Mouse (Mus musculus) right cerebral cortex, postnatal 25 days (tissue): Measurements from ENCODE around the gene Galnt6.
A peak's percentile ranks its signal among the peaks of the same experiment; 100 is the strongest.
"Not testable (repeated sequence)": the region's sequence is repeated elsewhere in the genome, so short reads cannot be mapped to it uniquely, and the experiment has no call there.

Source experiments
- DNase-seq: peaks from one replicate; pipeline ENCODE4 v3.0.0; 2022

Galnt6 gene

DNA sequence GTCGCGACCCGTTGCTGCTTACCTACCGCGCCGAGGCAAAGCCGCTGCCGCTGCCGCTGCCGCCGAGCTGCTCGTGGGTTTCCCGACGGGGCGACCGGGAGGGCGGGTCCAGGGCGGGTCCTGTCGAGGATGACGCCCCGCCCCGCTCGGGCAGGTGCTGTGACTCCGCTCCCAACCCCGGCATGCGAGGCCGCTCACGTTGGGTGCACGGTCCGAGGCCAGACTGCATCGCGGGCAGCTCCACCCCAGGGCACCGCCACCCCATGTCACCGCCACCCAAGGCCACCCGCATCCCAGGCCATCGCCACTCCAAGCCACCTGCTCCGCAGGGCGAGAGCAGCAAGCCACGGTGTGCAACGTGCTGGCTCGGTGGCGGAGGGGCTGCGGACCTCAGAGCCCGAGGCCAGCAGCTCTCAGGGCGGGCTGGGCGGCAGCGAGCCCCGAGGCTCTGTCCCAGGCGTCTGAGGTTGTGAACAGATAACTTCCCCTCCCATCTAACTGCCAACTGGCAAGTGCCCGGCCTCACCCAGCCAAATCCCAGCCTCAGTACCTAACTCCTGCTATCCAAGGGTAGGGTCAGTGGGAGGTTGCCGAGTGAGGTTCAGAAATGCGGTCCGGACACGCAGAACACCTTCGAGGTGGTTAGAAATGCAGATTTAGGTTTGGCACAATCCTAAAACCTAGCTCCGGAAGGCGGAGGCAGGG is at the start of gene Galnt6:
TSS of gene Galnt6 (minus strand) at position 96 of the 705 bp plus-strand sequence.
- DNase-seq, result no peak

DNA sequence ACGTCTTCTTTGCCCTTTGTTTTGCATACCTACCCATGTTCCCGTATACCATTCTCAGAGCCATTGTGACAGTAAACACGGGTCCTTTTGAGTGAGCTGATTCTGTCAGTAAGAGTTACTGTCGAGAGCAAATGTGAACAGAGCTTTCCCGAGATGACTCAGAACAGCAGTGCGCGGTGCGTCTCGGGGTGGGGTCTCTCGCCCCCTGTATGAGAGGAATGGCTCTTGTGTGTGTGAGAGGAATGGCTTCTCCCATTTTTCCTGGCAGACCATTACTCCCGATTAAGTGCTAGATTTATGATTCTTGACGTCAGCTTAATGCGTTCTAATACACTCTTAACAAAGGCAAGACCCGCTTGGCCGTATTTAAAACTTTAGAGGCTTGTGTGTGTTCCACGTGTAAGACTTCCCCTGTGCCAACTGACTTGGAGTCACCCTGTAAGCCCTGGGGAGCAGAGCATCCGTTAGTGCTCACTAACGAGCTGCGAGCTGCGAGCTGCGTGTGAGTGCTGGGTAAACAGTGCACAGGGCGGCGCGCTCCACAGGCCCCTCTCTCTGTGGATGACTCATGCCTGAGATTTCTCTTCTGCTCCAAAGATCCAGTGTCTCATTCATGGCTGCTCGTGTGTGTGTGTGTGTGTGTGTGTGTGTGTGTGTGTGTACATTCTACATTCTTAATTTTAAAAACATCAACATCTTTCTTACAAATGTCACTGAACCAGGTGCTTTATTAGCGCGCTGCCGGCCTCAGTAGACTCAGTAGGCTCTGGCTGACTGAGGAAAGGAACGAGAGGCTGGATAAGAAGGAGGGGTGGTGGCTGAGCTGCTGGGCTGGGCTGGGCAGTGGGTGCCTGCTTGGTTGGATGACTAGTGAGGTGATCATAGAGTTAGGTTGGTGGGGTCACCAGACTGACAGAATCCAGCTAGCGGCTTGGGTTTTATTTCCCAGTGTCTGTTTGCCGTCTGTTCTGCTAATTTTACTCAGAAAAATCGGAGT is 48.1 kb upstream of the Galnt6 start:
- peak; percentile 55 for DNase-seq

- no peak for DNase-seq
Measured at GRCm38 (mm10) chr15:100776424-100776823, 47.2 kb upstream of the Galnt6 start.

DNA sequence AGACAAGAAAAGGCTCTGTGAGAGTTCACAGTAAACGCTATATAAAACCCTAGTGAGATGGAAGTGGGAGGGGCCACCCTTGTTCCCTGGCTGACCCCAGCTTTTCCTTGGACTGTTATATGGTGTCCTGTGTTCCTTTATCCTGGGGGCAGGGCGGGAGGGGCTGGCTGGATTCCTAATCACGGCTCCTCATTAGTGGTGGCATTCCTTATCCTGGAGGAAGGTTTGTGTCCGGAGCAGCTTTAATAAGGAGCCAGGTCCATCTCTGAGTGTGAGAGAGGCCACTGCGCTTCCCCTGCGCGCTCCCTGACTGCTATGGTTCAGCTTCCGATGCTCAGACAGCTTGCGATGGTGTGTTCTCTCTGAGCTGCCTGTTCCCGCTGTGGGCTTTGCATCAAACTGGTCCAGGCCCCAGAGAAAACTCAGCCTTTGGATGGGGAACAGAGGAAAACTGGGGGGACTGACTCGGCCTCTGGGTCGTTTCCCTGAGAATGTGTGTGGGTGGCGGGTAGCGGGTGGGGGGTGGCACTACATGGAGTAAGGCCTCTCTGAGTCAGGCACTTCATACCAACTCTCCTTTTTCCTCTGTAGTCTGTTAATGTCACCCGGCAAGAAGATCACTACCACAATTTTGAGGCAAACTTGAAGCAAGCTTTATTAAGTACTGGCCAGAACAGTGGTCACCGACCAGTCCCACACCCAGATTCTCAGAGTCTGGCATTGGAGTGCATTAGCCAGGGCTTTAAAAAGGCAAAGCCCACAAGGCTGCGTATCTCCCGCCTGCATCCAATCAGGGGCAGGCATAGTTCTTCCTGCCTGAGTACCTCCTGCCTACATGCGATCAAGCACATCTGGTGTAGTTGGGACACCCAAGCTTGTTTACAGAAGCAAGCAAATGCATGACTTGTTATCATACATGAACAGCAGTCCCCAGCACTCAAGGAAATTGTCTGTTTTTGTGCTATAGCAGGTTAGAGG is 46.3 kb upstream of the Galnt6 start:
- no peak for DNase-seq

DNA sequence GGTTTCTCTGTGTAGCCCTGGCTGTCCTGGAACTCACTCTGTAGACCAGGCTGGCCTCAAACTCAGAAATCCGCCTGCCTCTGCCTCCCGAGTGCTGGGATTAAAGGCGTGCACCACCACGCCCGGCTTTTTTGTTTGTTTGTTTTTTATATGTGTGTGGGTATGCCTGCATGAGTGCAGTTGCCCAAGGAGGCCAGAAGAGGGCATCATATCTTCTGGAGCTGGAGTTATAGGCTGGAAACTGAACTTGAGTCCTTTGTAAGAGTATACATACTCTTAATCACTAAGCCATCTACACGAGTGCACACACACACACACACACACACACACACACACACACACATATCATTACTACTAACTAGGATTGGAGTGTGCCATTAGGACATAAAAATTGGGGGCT is 44.7 kb upstream of the Galnt6 start:
- DNase-seq, result not testable (repeated sequence)

- DNase-seq, result no peak
Measured at GRCm38 (mm10) chr15:100772685-100773084, 43.5 kb upstream of the Galnt6 start.

DNA sequence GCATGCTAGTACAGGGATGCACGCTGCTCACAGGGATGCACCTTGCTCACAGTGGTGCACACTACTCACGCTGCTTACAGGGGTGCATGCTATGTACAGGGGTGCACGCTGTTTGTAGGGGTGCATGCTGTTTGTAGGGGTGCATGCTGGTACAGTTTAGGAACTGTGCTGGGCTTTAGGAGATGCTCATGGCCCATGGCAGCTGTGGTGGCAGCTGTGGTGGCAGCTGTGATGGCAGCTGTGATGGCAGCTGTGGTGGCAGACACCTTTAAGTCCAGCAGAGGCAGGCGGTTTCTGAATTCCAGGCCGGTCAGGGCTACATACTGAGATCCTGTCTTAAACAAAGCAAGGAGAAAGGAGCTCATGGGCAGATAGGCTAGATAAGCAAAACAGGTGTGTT is 41.2 kb upstream of the Galnt6 start:
- no peak for DNase-seq

GRCm38 (mm10) chr15:100769023-100769422 is 39.8 kb upstream of the Galnt6 start:
- DNase-seq, result not testable (repeated sequence)

- no peak for DNase-seq
Measured at GRCm38 (mm10) chr15:100767851-100768250, 38.7 kb upstream of the Galnt6 start.

DNA sequence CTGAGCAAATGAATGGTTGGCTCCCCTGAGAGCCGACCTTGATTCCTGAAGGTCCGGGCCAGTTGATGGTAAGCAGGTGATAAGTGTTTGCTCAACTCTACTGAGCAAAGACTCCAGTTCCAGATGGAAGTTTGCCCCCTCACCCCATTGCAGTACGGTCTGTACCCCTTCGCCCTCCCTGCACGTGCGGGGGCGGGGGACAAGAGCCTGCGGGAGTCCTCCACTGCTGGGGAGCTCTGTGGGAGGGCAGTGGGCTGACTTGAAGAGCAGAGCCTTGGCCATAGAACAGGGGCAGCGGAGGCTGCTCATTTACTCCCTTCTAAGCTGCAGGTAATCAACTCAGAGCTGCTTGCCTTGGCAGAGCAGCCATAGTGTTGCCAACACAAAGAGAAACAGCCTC is 37.6 kb upstream of the Galnt6 start:
- no peak for DNase-seq

GRCm38 (mm10) chr15:100764163-100764951 is 35.2 kb upstream of the Galnt6 start:
- no peak for DNase-seq

DNA sequence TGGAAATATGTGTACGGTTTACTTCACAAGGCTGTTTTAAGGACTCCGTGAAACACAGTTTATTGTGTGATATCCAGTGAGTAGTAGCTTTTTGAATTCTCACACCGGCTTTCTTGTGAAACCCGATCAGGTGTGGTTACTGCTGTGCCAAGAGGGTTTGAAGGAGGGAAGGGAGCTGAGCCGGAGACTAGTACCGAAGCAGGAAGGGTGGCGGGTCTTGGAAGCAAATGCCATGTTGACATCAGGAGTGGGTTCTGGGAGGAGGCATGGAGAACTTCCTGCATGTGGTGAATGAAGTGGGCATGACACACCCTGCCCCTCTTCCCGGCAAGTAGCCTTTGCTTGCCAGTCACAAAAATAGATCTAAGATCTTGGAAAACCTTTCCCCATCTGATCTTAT is 33.5 kb upstream of the Galnt6 start:
- DNase-seq, result no peak

DNA sequence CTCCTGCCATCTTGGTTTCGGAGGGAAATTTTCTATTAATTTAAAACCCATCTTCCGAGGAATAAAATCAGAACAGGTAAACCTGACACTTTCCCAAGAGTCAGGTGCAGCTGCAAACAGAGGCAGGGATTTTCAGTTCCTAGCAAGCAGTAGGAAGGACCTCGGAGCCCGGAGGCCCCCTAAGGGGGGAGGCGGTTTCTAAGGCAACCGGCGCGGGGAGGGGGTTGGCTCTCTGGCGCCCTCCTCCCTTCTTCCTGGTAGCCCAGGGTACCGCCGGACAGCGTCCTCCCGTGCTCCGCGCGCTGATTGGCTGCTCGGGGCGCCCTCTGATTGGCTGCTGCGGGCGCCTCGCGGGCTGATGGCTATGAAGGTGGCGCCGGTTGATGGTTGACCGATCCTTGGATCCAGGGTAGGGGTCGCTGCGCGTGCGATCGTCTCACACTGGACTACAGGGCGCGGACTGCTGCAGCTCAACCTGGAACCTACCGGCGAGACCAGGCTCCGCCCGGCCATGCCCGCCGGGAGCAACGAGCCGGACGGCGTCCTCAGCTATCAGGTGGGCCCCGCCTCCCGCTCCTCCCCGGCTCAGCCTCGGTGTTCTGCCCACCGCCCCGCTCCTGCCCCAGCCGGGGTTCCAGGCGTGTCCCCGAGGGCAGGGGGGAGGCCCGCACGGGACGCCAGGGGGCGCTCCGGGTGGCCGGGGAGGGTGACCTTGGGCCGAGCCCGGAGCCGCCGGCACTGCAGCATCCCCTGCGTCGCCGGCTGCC is 32.4 kb upstream of the Galnt6 start, which contains the start of gene Slc4a8:
TSS of gene Slc4a8 (plus strand) at position 329 of the 767 bp plus-strand sequence.
- peak; percentile 96 for DNase-seq

GRCm38 (mm10) chr15:100761036-100761418 is 31.9 kb upstream of the Galnt6 start:
- no peak for DNase-seq

GRCm38 (mm10) chr15:100759286-100759685 is 30.1 kb upstream of the Galnt6 start:
- no peak for DNase-seq

DNA sequence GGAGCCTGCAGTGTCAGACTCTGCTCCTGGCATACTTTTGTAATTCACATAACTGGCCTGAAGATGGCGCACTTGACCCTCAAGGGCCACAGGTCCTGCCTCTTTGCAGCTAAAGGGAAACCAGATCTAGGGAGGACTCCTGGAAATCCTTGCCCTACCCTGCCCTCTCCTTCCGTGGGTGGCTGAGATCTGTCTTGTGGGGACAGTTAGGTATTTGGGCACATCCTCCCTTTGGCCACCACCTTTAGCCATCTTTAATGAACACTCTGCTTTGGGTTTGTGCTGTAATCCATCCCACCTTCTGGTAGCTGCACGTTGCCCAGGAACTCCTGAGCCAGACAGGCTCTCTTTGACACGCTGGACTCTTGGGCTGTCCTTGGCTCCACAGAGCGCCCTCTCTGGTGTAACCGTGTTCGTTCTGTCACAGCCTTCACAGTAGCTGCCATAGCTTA is 28.4 kb upstream of the Galnt6 start:
- DNase-seq, result peak; percentile 50

DNA sequence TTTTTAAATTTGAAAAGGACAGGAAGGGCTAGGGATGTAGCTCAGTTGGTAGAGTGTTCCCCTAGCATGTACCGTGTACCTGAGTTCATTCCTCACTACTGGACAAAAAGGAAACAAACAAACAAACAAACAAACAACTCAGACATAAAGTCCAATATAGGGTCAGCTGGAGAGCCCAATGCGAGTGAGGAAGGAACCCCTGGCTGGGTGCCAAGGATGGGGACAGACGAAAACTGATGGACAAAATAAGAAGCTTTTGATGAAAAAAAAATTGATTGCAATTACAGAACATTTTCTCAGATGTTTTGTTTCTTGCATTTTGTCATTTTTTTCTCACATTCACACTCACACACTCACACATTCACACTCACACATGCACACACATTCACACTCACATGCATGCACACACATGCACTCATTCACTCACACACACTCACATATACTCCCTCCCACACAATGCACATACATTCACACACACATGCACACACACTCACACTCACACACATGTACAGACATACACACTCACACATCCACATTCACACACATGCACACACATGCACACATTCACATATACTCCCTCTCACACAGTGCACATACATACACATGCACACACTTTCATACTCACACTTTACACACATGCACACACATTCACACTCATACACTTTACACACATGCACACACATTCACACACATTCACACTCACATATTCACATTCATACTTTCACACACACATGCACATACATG is 26.9 kb upstream of the Galnt6 start:
- no peak for DNase-seq

- DNase-seq, result no peak
Measured at GRCm38 (mm10) chr15:100755498-100755859, 26.3 kb upstream of the Galnt6 start.

GRCm38 (mm10) chr15:100754805-100755497 is 25.8 kb upstream of the Galnt6 start:
- DNase-seq, result no peak

- DNase-seq, result no peak
Measured at GRCm38 (mm10) chr15:100754041-100754440, 24.9 kb upstream of the Galnt6 start.
